20 mouse cellular contexts compared by ENCODE assay signal in genomic region chr7:34394636-34395035, GRCm38 (mm10). TPM values are rescaled to one million over a fixed set of nuclear protein-coding genes. Genes with fewer than 3 reads are reported as not detected.
A peak's percentile ranks its signal among the peaks of the same experiment; 100 is the strongest.
DNase-seq lines count a peak whose midpoint lies in the region; ATAC-seq lines count a peak whose summit lies in the region.
"Had no signal": no experiment of that assay in that cellular context is flagged by ENCODE, and none has a peak within 500 bp of the region (broad histone marks: within the 10 kb centered on the region; RNA-seq: fewer than 3 reads in every experiment).

No protein-coding gene starts in this region.

- no peak overlapping the region for H3K4me3 ChIP-seq in neural tube, embryonic 13.5 days
- H3K4me3 ChIP-seq: limb, embryonic 10.5 days; liver, embryonic 13.5 days; megakaryocyte, embryonic 14.5 days had no signal

- WGBS in neural tube, embryonic 13.5 days: 75% methylated on average over 5 of the region's 5 CpGs

- no peak overlapping the region for H3K9ac ChIP-seq in neural tube, embryonic 13.5 days
- H3K9ac ChIP-seq: liver, embryonic 13.5 days had no signal

- H3K27me3 ChIP-seq in neural tube, embryonic 13.5 days: no peaks in the 10 kb centered on the region
- H3K27me3 ChIP-seq: liver, embryonic 13.5 days; megakaryocyte, embryonic 14.5 days had no signal

- no peaks in the 10 kb centered on the region for H3K9me3 ChIP-seq in neural tube, embryonic 13.5 days
- H3K9me3 ChIP-seq: limb, embryonic 10.5 days; liver, embryonic 13.5 days; megakaryocyte, embryonic 14.5 days had no signal

- ATAC-seq in neural tube, embryonic 13.5 days (ENCODE audit: low read depth): no peak
- ATAC-seq: lung, postnatal 0 days had no signal

- H3K27ac ChIP-seq in neural tube, embryonic 13.5 days (replicated peaks): peak overlapping the region; percentile 72
- H3K27ac ChIP-seq: limb, embryonic 10.5 days; liver, embryonic 13.5 days had no signal

- DNase-seq in heart, adult 11 months: peak; percentile 30
- no peak for DNase-seq in heart, postnatal 4 days
- no peak for DNase-seq in neural tube, embryonic 10.5 days (ENCODE audit: extremely low spot score, low spot score)
- peak; percentile 45 for DNase-seq in R1 (ENCODE audit: low read depth, low spot score)
- DNase-seq in cerebellum, adult 9-11 months: no peak
- DNase-seq in adrenal gland, postnatal 10 days: no peak
- DNase-seq: adrenal gland, adult 8-10 months; cerebellum, adult 9-10 months; embryo, embryonic 11 days; gastrocnemius, postnatal 25 days; kidney, adult 18-20 months; kidney, postnatal 25 days; liver, embryonic 13.5 days; spleen, adult 18-20 months; thymus, postnatal 4 days had no signal

- H3K4me2 ChIP-seq in neural tube, embryonic 13.5 days: no peak overlapping the region
- H3K4me2 ChIP-seq: heart, embryonic 11.5 days; liver, embryonic 13.5 days had no signal

- no peaks in the 10 kb centered on the region for H3K36me3 ChIP-seq in neural tube, embryonic 13.5 days
- H3K36me3 ChIP-seq: limb, embryonic 10.5 days; liver, embryonic 13.5 days had no signal

- H3K4me1 ChIP-seq in neural tube, embryonic 13.5 days (replicated peaks): peaks cover 13% of the 10 kb centered on the region

RNA-seq across cellular contexts. Expression of gene Lsm14a, which starts 1.5 kb away (rescaled TPM):
- 100 to 1,000 TPM; 102 to 103 TPM for total RNA-seq in heart, postnatal 4 days (2021)
- 58.9 and 73.1 TPM in 2 replicates for polyA plus RNA-seq in neural tube, embryonic 13.5 days (2015; fragmentation: Nextera tagmentation; extraction: Ambion mirVana)
- 100 to 1,000 TPM; 108 to 110 TPM for total RNA-seq in adrenal gland, postnatal 10 days (2021)

Comparison
In these comparisons a context has a peak if more than half of its experiments do, and no peak if none do; other contexts are left out.
1. DNase-seq: peak in heart, adult 11 months (single experiment) and R1 (single experiment); none in heart, postnatal 4 days (single experiment), neural tube, embryonic 10.5 days (single experiment), cerebellum, adult 9-11 months (single experiment) and adrenal gland, postnatal 10 days (single experiment).